Mouse (Mus musculus): Measurements from ENCODE around the gene Olfr1355. TPM values are rescaled to one million over a fixed set of nuclear protein-coding genes. Genes with fewer than 3 reads are reported as not detected.
"Not testable (repeated sequence)": the region's sequence is repeated elsewhere in the genome, so short reads cannot be mapped to it uniquely, and the experiment has no call there.

Olfr1355 gene
- polyA plus RNA-seq (2015; fragmentation: Nextera tagmentation; extraction: Ambion mirVana): not detected in 2 replicates

GRCm38 (mm10) chr10:78875240-78875639, at the start of gene Olfr1355:
TSS of gene Olfr1355 (plus strand) at chr10:78875540.
- Histone ChIP-seq H3K4me3 (replicated peaks; ENCODE audit: low read length) (no peak within 1 kb of the TSS), H3K27ac (ENCODE audit: low read length) (no peak within 1 kb of the TSS), H3K36me3 (ENCODE audit: control insufficient read depth, insufficient read depth, low read length) (no peaks in the 10 kb centered on the region), H3K9ac (ENCODE audit: low read length) (no peak within 1 kb of the TSS), H3K9me3 (replicated peaks; ENCODE audit: control insufficient read depth, low read length) (no peaks in the 10 kb centered on the region), H3K27me3 (ENCODE audit: control insufficient read depth, insufficient read depth, low read length) (no peaks in the 10 kb centered on the region), H3K4me1 (ENCODE audit: control insufficient read depth, insufficient read depth, low read length) (no peaks in the 10 kb centered on the region), H3K4me2 (ENCODE audit: low read depth, low read length) (no peak within 1 kb of the TSS)
- WGBS: 60% methylated on average over 2 of the region's 2 CpGs
- no peak for ATAC-seq (ENCODE audit: insufficient read depth, low FRiP score)

GRCm38 (mm10) chr10:78840456-78840855, 34.9 kb upstream of the Olfr1355 start:
- not testable (repeated sequence) for H3K27me3 ChIP-seq (ENCODE audit: control insufficient read depth, insufficient read depth, low read length); H3K4me3 ChIP-seq (replicated peaks; ENCODE audit: low read length); H3K27ac ChIP-seq (ENCODE audit: low read length); ATAC-seq (ENCODE audit: insufficient read depth, low FRiP score); H3K9ac ChIP-seq (ENCODE audit: low read length); H3K36me3 ChIP-seq (ENCODE audit: control insufficient read depth, insufficient read depth, low read length); H3K9me3 ChIP-seq (replicated peaks; ENCODE audit: control insufficient read depth, low read length); H3K4me2 ChIP-seq (ENCODE audit: low read depth, low read length); H3K4me1 ChIP-seq (ENCODE audit: control insufficient read depth, insufficient read depth, low read length)
- 91% methylated on average over 12 of the region's 12 CpGs for WGBS

- H3K9me3 ChIP-seq (replicated peaks; ENCODE audit: control insufficient read depth, low read length): no peaks in the 10 kb centered on the region
- no peaks in the 10 kb centered on the region for H3K27me3 ChIP-seq (ENCODE audit: control insufficient read depth, insufficient read depth, low read length)
- no peak within 1 kb of the TSS for H3K27ac ChIP-seq (ENCODE audit: low read length)
- no peak within 1 kb of the TSS for H3K4me3 ChIP-seq (replicated peaks; ENCODE audit: low read length)
- H3K4me1 ChIP-seq (ENCODE audit: control insufficient read depth, insufficient read depth, low read length): no peaks in the 10 kb centered on the region
- WGBS: 86% methylated on average over 2 of the region's 2 CpGs
- no peak within 1 kb of the TSS for H3K4me2 ChIP-seq (ENCODE audit: low read depth, low read length)
- H3K9ac ChIP-seq (ENCODE audit: low read length): no peak within 1 kb of the TSS
- no peak for ATAC-seq (ENCODE audit: insufficient read depth, low FRiP score)
- H3K36me3 ChIP-seq (ENCODE audit: control insufficient read depth, insufficient read depth, low read length): no peaks in the 10 kb centered on the region
These were observed 23.3 kb upstream of the Olfr1355 start, which contains the start of gene Olfr1356 for GRCm38 (mm10) chr10:78852066-78852465. TSS of gene Olfr1356 (minus strand) at chr10:78852166.

GRCm38 (mm10) chr10:78912871-78913270, 37.5 kb downstream of the Olfr1355 start, which contains the start of gene Olfr1354:
TSS of gene Olfr1354 (plus strand) at chr10:78913171.
- H3K4me2 ChIP-seq (ENCODE audit: low read depth, low read length); H3K36me3 ChIP-seq (ENCODE audit: control insufficient read depth, insufficient read depth, low read length); H3K4me1 ChIP-seq (ENCODE audit: control insufficient read depth, insufficient read depth, low read length); H3K27me3 ChIP-seq (ENCODE audit: control insufficient read depth, insufficient read depth, low read length); H3K27ac ChIP-seq (ENCODE audit: low read length); H3K9me3 ChIP-seq (replicated peaks; ENCODE audit: control insufficient read depth, low read length); H3K4me3 ChIP-seq (replicated peaks; ENCODE audit: low read length); ATAC-seq (ENCODE audit: insufficient read depth, low FRiP score); H3K9ac ChIP-seq (ENCODE audit: low read length): not testable (repeated sequence)
- 82% methylated on average over 1 of the region's 1 CpGs for WGBS

Other genes starting within 250 kb of the Olfr1355 start
- gene Casp14, start 157.2 kb upstream of the Olfr1355 start, polyA plus RNA-seq (2015; fragmentation: Nextera tagmentation; extraction: Ambion mirVana): 3.0 and 4.8 TPM in 2 replicates
- gene Ccdc105, start 122.5 kb upstream of the Olfr1355 start, polyA plus RNA-seq (2015; fragmentation: Nextera tagmentation; extraction: Ambion mirVana): not detected in 2 replicates
- 0.65 and 0.67 TPM in 2 replicates for gene Slc1a6, start 95.0 kb upstream of the Olfr1355 start, polyA plus RNA-seq (2015; fragmentation: Nextera tagmentation; extraction: Ambion mirVana)
- not detected in 2 replicates for gene Olfr1356, start 23.4 kb upstream of the Olfr1355 start, polyA plus RNA-seq (2015; fragmentation: Nextera tagmentation; extraction: Ambion mirVana)
- not detected in 2 replicates for gene Olfr1354, start 37.6 kb downstream of the Olfr1355 start, polyA plus RNA-seq (2015; fragmentation: Nextera tagmentation; extraction: Ambion mirVana)
- not detected in 2 replicates for gene Olfr8, start 75.1 kb downstream of the Olfr1355 start, polyA plus RNA-seq (2015; fragmentation: Nextera tagmentation; extraction: Ambion mirVana)
- gene Olfr1353, start 87.8 kb downstream of the Olfr1355 start, polyA plus RNA-seq (2015; fragmentation: Nextera tagmentation; extraction: Ambion mirVana): not detected in 2 replicates
- gene Olfr1352, start 105.5 kb downstream of the Olfr1355 start, polyA plus RNA-seq (2015; fragmentation: Nextera tagmentation; extraction: Ambion mirVana): not detected in 2 replicates
- not detected in 2 replicates for gene Olfr1351, start 136.9 kb downstream of the Olfr1355 start, polyA plus RNA-seq (2015; fragmentation: Nextera tagmentation; extraction: Ambion mirVana)
- gene Olfr57, start 153.2 kb downstream of the Olfr1355 start, polyA plus RNA-seq (2015; fragmentation: Nextera tagmentation; extraction: Ambion mirVana): not detected in 2 replicates
- gene 2610008E11Rik, start 222.1 kb downstream of the Olfr1355 start, polyA plus RNA-seq (2015; fragmentation: Nextera tagmentation; extraction: Ambion mirVana): 21.6 and 22.7 TPM in 2 replicates